Mouse (Mus musculus) kidney, postnatal 36 days (tissue): ENCODE measurements around the gene Inpp4b.

ENCODE experiments used
- DNase-seq, 2 experiments: peaks; one replicate each; pipeline ENCODE4 v3.0.0; 2021 to 2022; ENCODE audit warnings: mixed read lengths in 2 of 2

The Inpp4b gene

GRCm38 (mm10) chr8:81478674-81479073 lies 136.3 kb downstream of the Inpp4b start:
- DNase-seq: peak; percentile 9 to 18

- DNase-seq: no peak
Observed at GRCm38 (mm10) chr8:81483834-81484233, 141.5 kb downstream of the Inpp4b start.

GRCm38 (mm10) chr8:81485626-81486025 lies 143.3 kb downstream of the Inpp4b start:
- peak in 1 of 2 experiments; percentile 11 for DNase-seq

- DNase-seq: no peak
Observed at GRCm38 (mm10) chr8:81489894-81490661, 147.7 kb downstream of the Inpp4b start.

- no peak for DNase-seq
Observed at GRCm38 (mm10) chr8:81491097-81491705, 148.8 kb downstream of the Inpp4b start.

GRCm38 (mm10) chr8:81491706-81492204 lies 149.4 kb downstream of the Inpp4b start:
- no peak for DNase-seq

GRCm38 (mm10) chr8:81494823-81495222 lies 152.5 kb downstream of the Inpp4b start:
- no peak for DNase-seq

GRCm38 (mm10) chr8:81497646-81498045 lies 155.3 kb downstream of the Inpp4b start:
- DNase-seq: no peak

- DNase-seq: no peak
Observed at GRCm38 (mm10) chr8:81502216-81502615, 159.9 kb downstream of the Inpp4b start.

- no peak for DNase-seq
Observed at GRCm38 (mm10) chr8:81502982-81503381, 160.6 kb downstream of the Inpp4b start.

GRCm38 (mm10) chr8:81512826-81513225 lies 170.5 kb downstream of the Inpp4b start:
- no peak for DNase-seq

GRCm38 (mm10) chr8:81514425-81514824 lies 172.1 kb downstream of the Inpp4b start:
- no peak for DNase-seq

- no peak for DNase-seq
Observed at GRCm38 (mm10) chr8:81522085-81522484, 179.7 kb downstream of the Inpp4b start.

- DNase-seq: no peak
Observed at GRCm38 (mm10) chr8:81524561-81524960, 182.2 kb downstream of the Inpp4b start.

- no peak for DNase-seq
Observed at GRCm38 (mm10) chr8:81527661-81528060, 185.3 kb downstream of the Inpp4b start.

GRCm38 (mm10) chr8:81538310-81538709 lies 196.0 kb downstream of the Inpp4b start:
- no peak for DNase-seq

- DNase-seq: no peak
Observed at GRCm38 (mm10) chr8:81558550-81558949, 216.2 kb downstream of the Inpp4b start.

- no peak for DNase-seq
Observed at GRCm38 (mm10) chr8:81562405-81562804, 220.0 kb downstream of the Inpp4b start.

GRCm38 (mm10) chr8:81565484-81565883 lies 223.1 kb downstream of the Inpp4b start:
- DNase-seq: no peak

GRCm38 (mm10) chr8:81572319-81573104 lies 230.2 kb downstream of the Inpp4b start:
- DNase-seq: no peak

GRCm38 (mm10) chr8:81575268-81575917 lies 233.0 kb downstream of the Inpp4b start:
- no peak for DNase-seq

- no peak for DNase-seq
Observed at GRCm38 (mm10) chr8:81578951-81579350, 236.6 kb downstream of the Inpp4b start.
